Mouse (Mus musculus) cortical plate, adult 2 months (tissue): ENCODE results near the gene Nr0b2. TPM values are rescaled to one million over a fixed set of nuclear protein-coding genes. Genes with fewer than 3 reads are reported as not detected.

ENCODE experiments used
- H3K27ac ChIP-seq: fragments of 200-500 bp; 2 replicates; pipeline ENCODE4 v1.5.1; 2012; ENCODE audit warnings: low read length, control low read depth, inconsistent platforms; ENCODE audit not compliant: insufficient read depth
- H3K4me1 ChIP-seq: fragments of 200-500 bp; 2 replicates; pipeline ENCODE4 v1.6.1; 2011; ENCODE audit warnings: low read length; ENCODE audit not compliant: control insufficient read depth, insufficient read depth
- H3K4me3 ChIP-seq: fragments of 200-500 bp; 2 replicates; pipeline ENCODE4 v1.5.1; 2011; ENCODE audit warnings: mild to moderate bottlenecking, low read length, control low read depth; ENCODE audit not compliant: insufficient read depth
- CTCF ChIP-seq: fragments of 200-500 bp; IDR thresholded peaks from 2 replicates; pipeline ENCODE4 v1.5.1; 2011; ENCODE audit warnings: mild to moderate bottlenecking, control low read depth, low read length; ENCODE audit not compliant: insufficient read depth; ENCODE audit errors: extremely low read depth
- POLR2A ChIP-seq: fragments of 200-500 bp; IDR thresholded peaks from 2 replicates; pipeline ENCODE4 v1.6.1; 2011; ENCODE audit warnings: mild to moderate bottlenecking, low read length, control low read depth; ENCODE audit not compliant: insufficient read depth; ENCODE audit errors: extremely low read depth
- polyA plus RNA-seq: library from polyadenylated mRNA; depleted of rRNA; stranded (reverse); fragments of >200 nt; gene quantifications from 2 replicates; pipeline ENCODE4 v1.2.3, GENCODE M21; 2012; rRNA removed

Gene Nr0b2
- polyA plus RNA-seq, 1 experiment = not detected

DNA sequence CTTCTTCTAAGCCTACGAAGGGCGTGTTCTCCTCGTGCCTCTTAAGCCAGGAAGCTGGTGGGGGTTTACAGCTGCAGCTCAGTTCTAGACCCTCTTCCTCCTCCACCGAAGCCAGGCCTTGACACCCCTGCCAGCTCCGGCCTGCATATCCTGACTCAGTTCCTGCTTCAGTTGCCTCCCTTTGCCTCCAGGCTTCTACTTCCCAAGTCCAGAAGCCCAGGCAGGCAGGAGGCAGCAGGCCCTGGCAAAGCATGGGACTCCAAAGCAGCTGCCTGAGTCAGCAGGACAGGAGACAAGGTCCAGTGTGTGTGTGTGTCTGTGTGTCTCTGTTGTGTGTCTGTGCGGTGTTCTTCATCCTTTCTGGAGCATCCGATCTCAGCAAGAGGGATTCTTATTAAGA lies 51.0 kb downstream of the Nr0b2 start:
- TF ChIP-seq CTCF (no peak), POLR2A (no peak)
- Histone ChIP-seq H3K4me3 (no peak overlapping the region), H3K4me1 (peaks cover 2% of the 10 kb centered on the region; the same call in 1 of the 2 replicates), H3K27ac (no peak overlapping the region)

DNA sequence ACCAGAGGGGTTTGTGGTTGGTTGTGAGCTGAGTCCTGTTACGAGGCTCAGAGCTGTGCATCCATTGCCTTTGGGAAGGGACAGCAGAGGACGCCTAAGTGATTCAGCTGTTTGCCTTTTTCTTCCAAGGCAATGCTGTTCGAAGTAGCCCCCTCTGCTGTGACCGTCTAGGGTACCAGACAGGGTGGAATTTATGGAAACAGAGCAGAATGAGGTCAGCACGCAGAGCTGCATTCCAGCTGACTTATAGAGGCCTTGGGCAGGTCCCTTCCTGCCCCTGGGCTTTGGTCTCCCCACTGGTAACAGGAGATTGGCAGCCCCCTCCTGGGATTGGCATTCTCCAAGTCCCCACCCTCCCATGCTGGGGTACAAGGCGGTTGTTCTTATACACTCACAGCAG lies 51.7 kb downstream of the Nr0b2 start:
- H3K4me3 ChIP-seq = no peak overlapping the region
- no peak for TF ChIP-seq POLR2A
- TF ChIP-seq CTCF = no peak
- H3K4me1 ChIP-seq = peaks cover 1% of the 10 kb centered on the region; the same call in 1 of the 2 replicates
- no peak overlapping the region for H3K27ac ChIP-seq

DNA sequence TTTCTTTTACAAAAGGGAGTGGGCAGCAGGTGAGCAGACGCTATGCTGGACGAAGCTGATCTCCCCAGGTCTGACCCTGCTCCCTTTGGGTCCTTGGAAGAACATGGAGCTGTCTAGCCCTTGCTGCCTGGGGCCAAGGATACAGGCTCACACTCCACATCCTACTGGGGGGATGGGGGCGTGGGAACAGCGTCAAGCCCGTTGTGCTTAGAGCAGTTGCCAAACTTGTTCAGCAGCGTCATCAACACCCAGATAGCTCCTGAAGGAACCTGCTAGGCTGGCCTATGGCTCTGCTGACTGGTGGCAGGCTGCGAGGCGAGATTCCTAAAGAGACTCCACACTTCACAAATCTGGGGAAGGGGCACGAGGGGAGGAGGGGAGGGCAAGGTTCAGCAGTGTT lies 52.2 kb downstream of the Nr0b2 start:
- no peak overlapping the region for H3K27ac ChIP-seq
- no peaks in the 10 kb centered on the region for H3K4me1 ChIP-seq
- H3K4me3 ChIP-seq = no peak overlapping the region
- TF ChIP-seq POLR2A (no peak), CTCF (no peak)

Other genes starting within 250 kb of the Nr0b2 start
- gene Wdtc1, start 199.9 kb upstream of the Nr0b2 start, polyA plus RNA-seq = 46.6 and 49.1 TPM in 2 replicates
- gene Slc9a1, start 183.7 kb upstream of the Nr0b2 start, polyA plus RNA-seq = 35.2 and 36.1 TPM in 2 replicates
- 0.04 and 0.06 TPM in 2 replicates for gene Tent5b, start 73.2 kb upstream of the Nr0b2 start, polyA plus RNA-seq
- gene Trnp1, start 54.8 kb upstream of the Nr0b2 start, polyA plus RNA-seq = 119 and 128 TPM in 2 replicates
- 0.08 and 0.13 TPM in 2 replicates for gene Kdf1, start 34.4 kb upstream of the Nr0b2 start, polyA plus RNA-seq
- 184 and 202 TPM in 2 replicates for gene Nudc, start 7.4 kb upstream of the Nr0b2 start, polyA plus RNA-seq
- 6.3 and 7.6 TPM in 2 replicates for gene Gpatch3, start 21.4 kb downstream of the Nr0b2 start, polyA plus RNA-seq
- gene Gpn2, start 31.0 kb downstream of the Nr0b2 start, polyA plus RNA-seq = 19.4 and 22.2 TPM in 2 replicates
- gene Sfn, start 48.8 kb downstream of the Nr0b2 start, polyA plus RNA-seq = 2.1 and 2.6 TPM in 2 replicates
- gene Zdhhc18, start 96.8 kb downstream of the Nr0b2 start, polyA plus RNA-seq = 36.8 and 38.4 TPM in 2 replicates
- 6.6 and 7.4 TPM in 2 replicates for gene Pigv, start 119.3 kb downstream of the Nr0b2 start, polyA plus RNA-seq
- 44.3 and 45.1 TPM in 2 replicates for gene Arid1a, start 203.4 kb downstream of the Nr0b2 start, polyA plus RNA-seq